Mouse (Mus musculus) gastrocnemius, adult 8-10 months (tissue): ENCODE data around the gene Vmn1r56. TPM values are rescaled to one million over a fixed set of nuclear protein-coding genes. Genes with fewer than 3 reads are reported as not detected.
"Not testable (repeated sequence)": the region's sequence is repeated elsewhere in the genome, so short reads cannot be mapped to it uniquely, and the experiment has no call there.

Experiments used
- DNase-seq, 2 experiments: peaks; one replicate each; pipeline ENCODE4 v3.0.0; 2022; ENCODE audit warnings: low spot score in 2 of 2
- total RNA-seq, 4 experiments: library from RNA; stranded (reverse); gene quantifications; 2 replicates each; pipeline ENCODE4 v1.2.4; 2022

Gene Vmn1r56
- not detected for total RNA-seq

GRCm38 (mm10) chr7:5196647-5197046, at the start of gene Vmn1r56:
TSS of gene Vmn1r56 (minus strand) at chr7:5196747.
- not testable (repeated sequence) for DNase-seq

- not testable (repeated sequence) for DNase-seq
These were observed 21.6 kb upstream of the Vmn1r56 start, which contains the start of gene Vmn1r57 for GRCm38 (mm10) chr7:5218193-5218592. TSS of gene Vmn1r57 (plus strand) at chr7:5218493.

- not testable (repeated sequence) for DNase-seq
These were observed 47.0 kb downstream of the Vmn1r56 start, which contains the start of gene Vmn1r55 for GRCm38 (mm10) chr7:5149570-5149969. TSS of gene Vmn1r55 (minus strand) at chr7:5149670.

Other genes with a start within 250 kb of the Vmn1r56 start
- gene Sbk2, start 232.3 kb downstream of the Vmn1r56 start, total RNA-seq = 10 to 100 TPM; 55.4 to 88.7 (median 62.8) TPM
- 1 to 10 TPM in 3 of 4 experiments, under 1 TPM in 1; 0.58 to 1.6 (median 1.1) TPM for gene Sbk3, start 225.6 kb downstream of the Vmn1r56 start, total RNA-seq
- gene Zfp579, start 200.6 kb downstream of the Vmn1r56 start, total RNA-seq = 1 to 10 TPM; 7.1 to 9.8 (median 8.7) TPM
- gene Zfp524, start 182.3 kb downstream of the Vmn1r56 start, total RNA-seq = 10 to 100 TPM in 2 of 4 experiments, 1 to 10 TPM in 2; 8.3 to 11.7 (median 10.2) TPM
- 10 to 100 TPM; 22.4 to 25.7 (median 24.6) TPM for gene Fiz1, start 182.1 kb downstream of the Vmn1r56 start, total RNA-seq
- not detected for gene Gm44973, start 181.3 kb downstream of the Vmn1r56 start, total RNA-seq
- 10 to 100 TPM; 12.4 to 16.3 (median 13.7) TPM for gene Zfp865, start 176.4 kb downstream of the Vmn1r56 start, total RNA-seq
- gene Ccdc106, start 176.2 kb downstream of the Vmn1r56 start, total RNA-seq = not detected
- gene 4632433K11Rik, start 162.6 kb downstream of the Vmn1r56 start, total RNA-seq = not detected
- 1 to 10 TPM; 2.3 to 3.0 (median 2.7) TPM for gene Zfp784, start 158.3 kb downstream of the Vmn1r56 start, total RNA-seq
- gene Zfp580, start 145.2 kb downstream of the Vmn1r56 start, total RNA-seq = 1 to 10 TPM; 1.5 to 3.7 (median 3.1) TPM
- gene U2af2, start 134.6 kb downstream of the Vmn1r56 start, total RNA-seq = 10 to 100 TPM; 38.2 to 52.9 (median 47.0) TPM
- 100 to 1,000 TPM; 164 to 200 (median 181) TPM for gene Epn1, start 116.5 kb downstream of the Vmn1r56 start, total RNA-seq
- not detected for gene Rfpl4, start 79.8 kb downstream of the Vmn1r56 start, total RNA-seq
- 1 to 10 TPM; 2.1 to 2.9 (median 2.5) TPM for gene Rasl2-9, start 70.8 kb downstream of the Vmn1r56 start, total RNA-seq
- gene Vmn1r55, start 47.1 kb downstream of the Vmn1r56 start, total RNA-seq = not detected
- not detected for gene Vmn1r57, start 21.7 kb upstream of the Vmn1r56 start, total RNA-seq
- gene Gm5065, start 153.8 kb upstream of the Vmn1r56 start, total RNA-seq = not detected
- gene Nlrp2, start 154.3 kb upstream of the Vmn1r56 start, total RNA-seq = not detected
- gene Vmn1r58, start 216.6 kb upstream of the Vmn1r56 start, total RNA-seq = not detected